Comparison of ENCODE assay signal across 11 mouse cellular contexts in genomic region chr3:53761514-53762075, GRCm38 (mm10).
A peak's percentile ranks its signal among the peaks of the same experiment; 100 is the strongest.
DNase-seq lines count a peak whose midpoint lies in the region; ATAC-seq and TF ChIP-seq lines count a peak whose summit lies in the region.
"Had no signal": no experiment of that assay in that cellular context is flagged by ENCODE, and none has a peak within 500 bp of the region (broad histone marks: within the 10 kb centered on the region; RNA-seq: fewer than 3 reads in every experiment).

No protein-coding gene starts in this region.

- peak overlapping the region; percentile 2; the same call in 1 of the 2 replicates for H3K27ac ChIP-seq in forebrain, postnatal 0 days (ENCODE audit: low read depth, low read length)
- no peak overlapping the region for H3K27ac ChIP-seq in midbrain, embryonic 15.5 days
- no peak overlapping the region for H3K27ac ChIP-seq in liver, embryonic 12.5 days
- H3K27ac ChIP-seq: limb, embryonic 13.5 days had no signal

- no peaks in the 10 kb centered on the region for H3K27me3 ChIP-seq in forebrain, postnatal 0 days (ENCODE audit: insufficient read depth, low read length)
- H3K27me3 ChIP-seq in midbrain, embryonic 15.5 days (replicated peaks): no peaks in the 10 kb centered on the region
- no peaks in the 10 kb centered on the region for H3K27me3 ChIP-seq in liver, embryonic 12.5 days (replicated peaks)
- H3K27me3 ChIP-seq: limb, embryonic 13.5 days had no signal

- H3K9ac ChIP-seq in forebrain, postnatal 0 days: no peak overlapping the region
- H3K9ac ChIP-seq in midbrain, embryonic 15.5 days: no peak overlapping the region
- no peak overlapping the region for H3K9ac ChIP-seq in liver, embryonic 12.5 days
- H3K9ac ChIP-seq: limb, embryonic 13.5 days had no signal

- no peak overlapping the region for H3K4me3 ChIP-seq in forebrain, postnatal 0 days (ENCODE audit: low read depth, low read length)
- no peak overlapping the region for H3K4me3 ChIP-seq in midbrain, embryonic 15.5 days
- no peak overlapping the region for H3K4me3 ChIP-seq in liver, embryonic 12.5 days
- H3K4me3 ChIP-seq: limb, embryonic 13.5 days had no signal

- no peaks in the 10 kb centered on the region; the same call in 1 of the 2 replicates for H3K4me1 ChIP-seq in forebrain, postnatal 0 days (ENCODE audit: insufficient read depth)
- 0 out of 2 replicates have a peak, but pooled peaks cover 4% of the 10 kb centered on the region for H3K4me1 ChIP-seq in midbrain, embryonic 15.5 days
- no peaks in the 10 kb centered on the region for H3K4me1 ChIP-seq in liver, embryonic 12.5 days
- H3K4me1 ChIP-seq: limb, embryonic 13.5 days had no signal

- no peaks in the 10 kb centered on the region for H3K36me3 ChIP-seq in forebrain, postnatal 0 days (ENCODE audit: insufficient read depth)
- no peaks in the 10 kb centered on the region for H3K36me3 ChIP-seq in midbrain, embryonic 15.5 days (replicated peaks)
- H3K36me3 ChIP-seq in liver, embryonic 12.5 days: no peaks in the 10 kb centered on the region
- H3K36me3 ChIP-seq: limb, embryonic 13.5 days had no signal

- H3K4me2 ChIP-seq in forebrain, postnatal 0 days (ENCODE audit: low read depth): 0 out of 2 replicates have a peak overlapping the region, but pooled peaks have one; percentile 14
- peak overlapping the region; percentile 15; the same call in 1 of the 2 replicates for H3K4me2 ChIP-seq in midbrain, embryonic 15.5 days
- H3K4me2 ChIP-seq in liver, embryonic 12.5 days: no peak overlapping the region
- H3K4me2 ChIP-seq: limb, embryonic 13.5 days had no signal

- H3K9me3 ChIP-seq in forebrain, postnatal 0 days (ENCODE audit: low read length): no peaks in the 10 kb centered on the region
- no peaks in the 10 kb centered on the region for H3K9me3 ChIP-seq in midbrain, embryonic 15.5 days
- H3K9me3 ChIP-seq in liver, embryonic 12.5 days (replicated peaks): no peaks in the 10 kb centered on the region
- H3K9me3 ChIP-seq: limb, embryonic 13.5 days had no signal

- 32% methylated on average over 11 of the region's 11 CpGs for WGBS in forebrain, postnatal 0 days
- 27% methylated on average over 11 of the region's 11 CpGs for WGBS in midbrain, embryonic 15.5 days
- WGBS in liver, embryonic 12.5 days (ENCODE audit: insufficient replicate concordance): 59% methylated on average over 11 of the region's 11 CpGs

- DNase-seq in cerebellum, adult 9-11 months: peak; percentile 2
- no peak for DNase-seq in cerebellum, adult 11-12 months
- DNase-seq in embryo, embryonic 10 days (ENCODE audit: low spot score): peak; percentile 68
- DNase-seq in forebrain, postnatal 0 days: peak; percentile 45
- no peak for DNase-seq in spleen, postnatal 36 days (ENCODE audit: low spot score in 2 of 2)
- DNase-seq in gastrocnemius, postnatal 10 days: no peak
- DNase-seq: kidney, adult 18-20 months; lung, postnatal 36 days had no signal

- peak; percentile 90 for ATAC-seq in forebrain, postnatal 0 days
- peak; percentile 69; the same call in 1 of the 2 replicates for ATAC-seq in midbrain, embryonic 15.5 days (replicated peaks)
- ATAC-seq in liver, embryonic 12.5 days: no peak

- no peak for TF ChIP-seq CTCF in forebrain, postnatal 0 days (IDR thresholded peaks at IDR 0.05; ENCODE audit: low read depth)

Comparison
In these comparisons a context has a peak if more than half of its experiments do, and no peak if none do; other contexts are left out.
1. DNase-seq: peak in cerebellum, adult 9-11 months (single experiment), embryo, embryonic 10 days (single experiment) and forebrain, postnatal 0 days (single experiment); none in cerebellum, adult 11-12 months (single experiment), spleen, postnatal 36 days (0 of 2) and gastrocnemius, postnatal 10 days (single experiment).